Mouse (Mus musculus) kidney, adult 11 months (tissue): ENCODE results near the gene Teddm3.
"Not testable (repeated sequence)": the region's sequence is repeated elsewhere in the genome, so short reads cannot be mapped to it uniquely, and the experiment has no call there.

Experiments
- DNase-seq: peaks from one replicate; pipeline ENCODE4 v3.0.0; 2022

Teddm3 gene

DNA sequence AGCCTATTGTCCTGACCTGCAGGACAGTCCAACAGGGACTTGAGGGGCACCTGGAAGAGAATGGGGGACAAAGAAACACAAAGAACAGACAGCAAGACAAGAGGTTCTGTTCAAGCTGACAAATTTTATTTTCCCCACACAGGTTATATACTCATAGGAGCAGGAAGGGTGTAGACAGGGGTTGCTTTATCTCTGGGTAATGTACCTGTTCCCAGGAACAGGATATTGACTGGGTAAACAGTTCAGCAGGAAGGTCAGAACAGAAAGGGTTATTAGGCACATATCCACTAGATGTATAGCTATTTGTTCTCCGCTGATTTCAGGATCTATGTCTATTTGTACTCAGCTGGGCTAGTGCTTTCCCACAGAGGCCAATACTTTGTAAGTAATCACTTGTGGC, 5.3 kb downstream of the Teddm3 start:
- DNase-seq: not testable (repeated sequence)

DNA sequence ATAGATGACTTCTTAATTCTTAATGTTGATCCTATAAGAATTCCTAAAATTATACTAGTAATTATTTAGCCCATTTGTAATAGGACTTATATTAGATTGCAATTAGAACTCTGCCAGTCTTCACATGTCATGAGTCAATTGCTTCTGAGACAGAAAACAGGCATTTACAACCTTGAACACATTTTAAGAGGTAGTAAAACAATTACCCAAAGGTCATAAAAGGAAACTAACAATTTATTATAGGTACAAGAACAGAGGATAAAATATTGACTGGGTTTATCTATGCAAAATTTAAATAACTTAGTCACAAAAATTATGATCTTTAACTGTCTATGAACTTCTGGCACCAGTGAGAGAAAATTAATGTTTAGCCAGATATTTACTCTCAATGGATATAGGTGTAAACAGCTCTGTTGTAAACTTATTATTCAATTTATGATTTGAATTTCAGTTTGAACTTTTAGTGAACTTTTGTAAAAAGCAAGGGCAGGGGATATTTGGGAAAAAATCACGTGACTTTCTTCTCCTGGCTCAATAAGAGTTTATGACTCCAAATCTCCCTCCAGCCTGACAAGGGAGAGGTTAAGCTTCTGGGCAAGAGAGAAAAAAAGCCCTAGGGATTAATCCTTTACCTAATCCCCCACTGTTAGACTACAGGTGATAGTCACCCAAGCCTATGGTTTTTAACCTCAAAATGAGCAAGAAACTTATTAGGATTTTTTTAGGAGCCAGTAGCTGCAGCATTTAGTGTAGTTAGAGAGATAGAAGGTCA, 17.3 kb downstream of the Teddm3 start:
- DNase-seq: no peak

DNA sequence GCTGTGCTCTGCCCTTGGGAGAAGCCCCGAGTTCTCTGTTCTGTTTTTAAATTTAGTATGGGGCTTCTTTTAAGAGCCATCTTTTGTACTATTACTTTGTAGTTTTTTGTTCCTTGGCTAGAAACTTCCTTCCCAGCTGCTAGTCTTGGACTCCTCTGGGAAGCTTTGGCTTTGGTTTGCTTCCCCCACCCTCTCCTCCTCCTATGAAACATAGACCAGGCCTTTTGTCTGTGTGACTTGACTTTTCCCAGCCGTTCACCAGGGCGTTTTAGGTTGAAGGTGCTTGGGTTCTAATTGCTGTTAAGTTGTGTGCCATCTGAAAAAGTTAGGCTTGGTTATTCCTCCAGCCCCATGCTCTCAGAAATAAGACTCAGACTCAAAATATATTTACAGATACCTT, 26.1 kb downstream of the Teddm3 start:
- not testable (repeated sequence) for DNase-seq

DNA sequence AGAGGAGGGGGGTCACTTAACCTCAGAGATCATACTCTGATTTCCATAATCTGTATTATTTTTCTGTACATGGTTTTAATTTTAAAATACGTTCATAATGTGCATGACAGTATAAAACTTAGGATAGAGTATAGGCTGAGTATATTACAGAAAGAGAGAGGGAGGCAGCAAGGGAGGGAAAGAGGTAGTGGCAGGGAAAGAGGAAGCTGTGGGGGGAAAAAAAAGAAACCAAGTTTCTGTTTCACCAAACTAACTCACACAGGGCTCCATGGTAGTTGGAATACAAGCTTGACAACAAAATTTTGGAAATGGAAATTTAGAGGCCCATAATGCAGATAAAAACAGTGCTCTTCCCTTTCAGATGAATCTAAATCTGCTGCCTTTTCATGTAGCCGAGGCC, 31.0 kb downstream of the Teddm3 start:
- not testable (repeated sequence) for DNase-seq

DNA sequence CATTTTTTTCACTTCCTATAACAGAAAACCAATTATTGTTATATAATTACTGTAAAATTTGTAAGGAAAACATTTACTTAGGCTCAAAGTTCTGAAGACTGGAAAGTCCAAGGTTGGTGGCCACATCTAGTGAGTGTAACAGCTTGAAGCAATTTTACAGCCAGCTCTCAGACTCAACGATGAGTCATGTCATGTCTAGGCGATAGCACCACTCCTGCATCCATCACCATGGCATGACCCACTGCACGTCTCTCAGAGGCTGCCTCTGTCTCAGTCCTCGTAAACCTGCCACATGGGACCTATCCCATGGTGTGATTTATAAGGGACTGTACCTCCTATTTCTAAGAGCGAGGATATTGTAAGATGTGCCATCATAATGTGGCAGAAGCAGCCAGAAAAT, 37.7 kb downstream of the Teddm3 start:
- no peak for DNase-seq

- no peak for DNase-seq
These were observed 44.3 kb downstream of the Teddm3 start for GRCm38 (mm10) chr16:21109473-21109872.
